Mouse (Mus musculus): ENCODE data around the gene Znrf3.

Gene Znrf3

GRCm38 (mm10) chr11:5314796-5315195 lies 129.9 kb downstream of the Znrf3 start:
- peak; percentile 48 for DNase-seq

- no peak for DNase-seq
Observed at GRCm38 (mm10) chr11:5314330-5314741, 130.3 kb downstream of the Znrf3 start.

- no peak for DNase-seq
Observed at GRCm38 (mm10) chr11:5307024-5307905, 137.4 kb downstream of the Znrf3 start.

GRCm38 (mm10) chr11:5306017-5306416 lies 138.6 kb downstream of the Znrf3 start:
- DNase-seq = no peak

GRCm38 (mm10) chr11:5304526-5304925 lies 140.1 kb downstream of the Znrf3 start:
- no peak for DNase-seq

- no peak for DNase-seq
Observed at GRCm38 (mm10) chr11:5298007-5298372, 146.7 kb downstream of the Znrf3 start.

- DNase-seq = no peak
Observed at GRCm38 (mm10) chr11:5297148-5298006, 147.3 kb downstream of the Znrf3 start.

- no peak for DNase-seq
Observed at GRCm38 (mm10) chr11:5296576-5297115, 148.0 kb downstream of the Znrf3 start.

- no peak for DNase-seq
Observed at GRCm38 (mm10) chr11:5294805-5295204, 149.8 kb downstream of the Znrf3 start.

- peak; percentile 63 for DNase-seq
Observed at GRCm38 (mm10) chr11:5290691-5291090, 154.0 kb downstream of the Znrf3 start.

GRCm38 (mm10) chr11:5289826-5290580 lies 154.6 kb downstream of the Znrf3 start:
- DNase-seq = no peak

GRCm38 (mm10) chr11:5283987-5284386 lies 160.7 kb downstream of the Znrf3 start:
- DNase-seq = no peak

- no peak for DNase-seq
Observed at GRCm38 (mm10) chr11:5280932-5281331, 163.7 kb downstream of the Znrf3 start.

GRCm38 (mm10) chr11:5278463-5278862 lies 166.2 kb downstream of the Znrf3 start:
- no peak for DNase-seq

GRCm38 (mm10) chr11:5277307-5277971 lies 167.2 kb downstream of the Znrf3 start:
- no peak for DNase-seq

GRCm38 (mm10) chr11:5275216-5275615 lies 169.4 kb downstream of the Znrf3 start:
- DNase-seq = no peak

- no peak for DNase-seq
Observed at GRCm38 (mm10) chr11:5272536-5273234, 172.0 kb downstream of the Znrf3 start.

GRCm38 (mm10) chr11:5272066-5272360 lies 172.6 kb downstream of the Znrf3 start:
- no peak for DNase-seq

- DNase-seq = no peak
Observed at GRCm38 (mm10) chr11:5271274-5272065, 173.2 kb downstream of the Znrf3 start.

GRCm38 (mm10) chr11:5269846-5270461 lies 174.7 kb downstream of the Znrf3 start:
- DNase-seq = no peak

Measured in right cerebral cortex, postnatal 14 days (tissue).